Mouse (Mus musculus): ENCODE results near the gene P4ha2. TPM values are rescaled to one million over a fixed set of nuclear protein-coding genes. Genes with fewer than 3 reads are reported as not detected.

The P4ha2 gene
- polyA plus RNA-seq, 1 experiment from 2014 or later, result 4.6 TPM

DNA sequence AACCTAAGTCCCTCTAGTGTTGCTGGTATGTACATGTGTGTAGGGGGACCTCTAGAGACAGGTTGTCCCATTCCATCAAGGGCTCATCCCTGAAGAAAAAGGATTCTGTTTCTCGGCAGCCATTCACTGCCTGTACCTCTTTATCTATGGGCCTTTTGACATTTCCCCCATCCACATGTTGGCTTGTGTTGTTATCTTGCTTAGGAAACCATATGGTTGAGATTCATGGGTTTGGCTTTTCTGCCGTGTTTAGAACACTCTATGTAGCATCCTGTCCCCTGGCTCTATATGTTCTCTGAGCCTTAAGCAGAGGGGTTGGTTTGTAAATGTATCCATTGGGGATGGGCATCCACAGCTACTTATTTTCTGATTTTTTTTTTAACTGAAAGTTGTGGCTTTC, 61.6 kb downstream of the P4ha2 start:
- H3K9me3 ChIP-seq (replicated peaks), result no peaks in the 10 kb centered on the region
- 25% methylated on average over 2 of the region's 2 CpGs for WGBS (ENCODE audit: insufficient replicate concordance)
- no peaks in the 10 kb centered on the region; the same call in 1 of the 2 replicates for H3K27me3 ChIP-seq
- H3K27ac ChIP-seq (replicated peaks), result no peak overlapping the region
- ATAC-seq (ENCODE audit: insufficient read depth), result no peak
- H3K36me3 ChIP-seq (replicated peaks), result no peaks in the 10 kb centered on the region
- no peak overlapping the region for H3K4me3 ChIP-seq (replicated peaks)
- no peak overlapping the region for H3K4me2 ChIP-seq
- no peaks in the 10 kb centered on the region for H3K4me1 ChIP-seq (replicated peaks)
- no peak overlapping the region for H3K9ac ChIP-seq

- H3K9me3 ChIP-seq (replicated peaks), result no peaks in the 10 kb centered on the region
- H3K27me3 ChIP-seq, result no peaks in the 10 kb centered on the region; the same call in 1 of the 2 replicates
- no peak overlapping the region for H3K9ac ChIP-seq
- H3K4me3 ChIP-seq (replicated peaks), result no peak overlapping the region
- H3K27ac ChIP-seq (replicated peaks), result no peak overlapping the region
- H3K4me1 ChIP-seq (replicated peaks), result no peaks in the 10 kb centered on the region
- no peak overlapping the region for H3K4me2 ChIP-seq
- ATAC-seq (ENCODE audit: insufficient read depth), result no peak
- 24% methylated on average over 1 of the region's 1 CpGs for WGBS (ENCODE audit: insufficient replicate concordance)
- H3K36me3 ChIP-seq (replicated peaks), result no peaks in the 10 kb centered on the region
Observed at GRCm38 (mm10) chr11:54162968-54163367, 63.1 kb downstream of the P4ha2 start.

- Histone ChIP-seq H3K9ac (no peak overlapping the region), H3K4me2 (no peak overlapping the region), H3K27ac (replicated peaks) (no peak overlapping the region), H3K4me3 (replicated peaks) (no peak overlapping the region), H3K9me3 (replicated peaks) (no peaks in the 10 kb centered on the region), H3K36me3 (replicated peaks) (no peaks in the 10 kb centered on the region), H3K27me3 (no peaks in the 10 kb centered on the region), H3K4me1 (replicated peaks) (no peaks in the 10 kb centered on the region)
- no peak for ATAC-seq (ENCODE audit: insufficient read depth)
- WGBS (ENCODE audit: insufficient replicate concordance), result 23% methylated on average over 3 of the region's 3 CpGs
Observed at GRCm38 (mm10) chr11:54169432-54170295, 69.8 kb downstream of the P4ha2 start.

- no peak overlapping the region for H3K9ac ChIP-seq
Observed at GRCm38 (mm10) chr11:54171175-54171574, 71.3 kb downstream of the P4ha2 start.

DNA sequence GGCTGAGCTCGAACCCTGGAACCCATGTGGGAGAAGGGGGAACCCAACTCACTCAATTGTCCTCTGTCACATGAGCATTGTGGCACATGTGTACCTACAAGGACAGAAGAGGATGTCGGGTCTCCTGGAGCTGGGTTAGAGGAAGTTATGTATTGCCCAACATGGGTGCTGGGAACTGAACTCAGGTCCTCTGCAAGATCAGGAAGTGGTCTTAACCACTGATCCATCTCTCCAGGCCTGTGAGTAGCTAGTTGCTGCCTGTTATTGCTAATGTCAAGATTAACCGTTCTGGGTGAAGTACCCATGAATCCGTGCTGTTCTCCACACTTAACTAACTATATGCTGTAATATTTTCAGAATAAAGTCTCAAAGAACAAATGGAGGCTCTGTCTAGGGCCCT, 74.3 kb downstream of the P4ha2 start:
- no peaks in the 10 kb centered on the region for H3K36me3 ChIP-seq (replicated peaks)
- H3K4me2 ChIP-seq, result no peak overlapping the region
- no peak overlapping the region for H3K9ac ChIP-seq
- no peak overlapping the region for H3K4me3 ChIP-seq (replicated peaks)
- H3K27me3 ChIP-seq, result no peaks in the 10 kb centered on the region
- no peaks in the 10 kb centered on the region for H3K9me3 ChIP-seq (replicated peaks)
- 51% methylated on average over 4 of the region's 4 CpGs for WGBS (ENCODE audit: insufficient replicate concordance)
- no peak overlapping the region for H3K27ac ChIP-seq (replicated peaks)
- H3K4me1 ChIP-seq (replicated peaks), result no peaks in the 10 kb centered on the region
- ATAC-seq (ENCODE audit: insufficient read depth), result no peak

More at GRCm38 (mm10) chr11:54171175-54171574, 71.3 kb downstream of the P4ha2 start:
- Histone ChIP-seq H3K36me3 (replicated peaks) (no peaks in the 10 kb centered on the region), H3K27me3 (no peaks in the 10 kb centered on the region), H3K4me1 (replicated peaks) (no peaks in the 10 kb centered on the region), H3K4me3 (replicated peaks) (no peak overlapping the region), H3K27ac (replicated peaks) (no peak overlapping the region), H3K9me3 (replicated peaks) (no peaks in the 10 kb centered on the region), H3K4me2 (no peak overlapping the region)
- WGBS (ENCODE audit: insufficient replicate concordance), result 35% methylated on average over 2 of the region's 2 CpGs
- no peak for ATAC-seq (ENCODE audit: insufficient read depth)

DNA sequence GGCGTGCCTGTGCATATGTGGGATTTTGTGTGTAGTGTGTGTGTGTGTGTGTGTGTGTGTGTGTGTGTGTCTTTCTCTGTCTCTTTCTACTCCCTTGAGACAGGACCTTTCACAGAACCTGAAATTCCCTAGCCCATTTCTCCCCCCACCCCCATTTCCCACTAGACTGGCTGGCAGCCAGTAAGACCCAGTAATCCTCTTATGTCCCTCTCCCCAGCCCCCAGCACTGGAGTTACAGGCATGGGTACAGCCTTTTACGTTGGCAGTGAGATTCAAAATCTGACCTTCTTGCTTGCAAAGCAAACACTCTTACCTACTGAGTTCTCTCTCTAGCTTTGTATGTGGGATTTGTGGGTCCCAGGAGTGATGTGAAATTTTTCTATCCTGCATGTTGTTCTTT, 75.0 kb downstream of the P4ha2 start:
- Histone ChIP-seq H3K4me3 (replicated peaks) (no peak overlapping the region), H3K27me3 (no peaks in the 10 kb centered on the region), H3K27ac (replicated peaks) (no peak overlapping the region), H3K9ac (no peak overlapping the region), H3K9me3 (replicated peaks) (no peaks in the 10 kb centered on the region), H3K4me2 (no peak overlapping the region), H3K36me3 (replicated peaks) (no peaks in the 10 kb centered on the region), H3K4me1 (replicated peaks) (no peaks in the 10 kb centered on the region)
- WGBS (ENCODE audit: insufficient replicate concordance), result 52% methylated on average over 2 of the region's 2 CpGs
- ATAC-seq (ENCODE audit: insufficient read depth), result no peak

Other genes with a start within 250 kb of the P4ha2 start
- gene Gm12216, start 240.8 kb upstream of the P4ha2 start, polyA plus RNA-seq (2015; fragmentation: Nextera tagmentation; extraction: Ambion mirVana), result not detected in 2 replicates
- gene Slc22a5, start 208.4 kb upstream of the P4ha2 start, polyA plus RNA-seq (2015; fragmentation: Nextera tagmentation; extraction: Ambion mirVana), result 1.9 and 2.3 TPM in 2 replicates
- gene Slc22a21, start 119.8 kb upstream of the P4ha2 start, polyA plus RNA-seq (2015; fragmentation: Nextera tagmentation; extraction: Ambion mirVana), result 1.1 and 1.8 TPM in 2 replicates
- 36.7 and 38.0 TPM in 2 replicates for gene Slc22a4, start 72.0 kb upstream of the P4ha2 start, polyA plus RNA-seq (2015; fragmentation: Nextera tagmentation; extraction: Ambion mirVana)
- 3.9 and 4.0 TPM in 2 replicates for gene Pdlim4, start 31.1 kb upstream of the P4ha2 start, polyA plus RNA-seq (2015; fragmentation: Nextera tagmentation; extraction: Ambion mirVana)
- gene Csf2, start 149.6 kb downstream of the P4ha2 start, polyA plus RNA-seq (2015; fragmentation: Nextera tagmentation; extraction: Ambion mirVana), result not detected in 2 replicates
- gene Il3, start 167.2 kb downstream of the P4ha2 start, polyA plus RNA-seq (2015; fragmentation: Nextera tagmentation; extraction: Ambion mirVana), result not detected in 2 replicates
- 0.64 and 1.3 TPM in 2 replicates for gene Acsl6, start 203.7 kb downstream of the P4ha2 start, polyA plus RNA-seq (2015; fragmentation: Nextera tagmentation; extraction: Ambion mirVana)

All from liver, embryonic 15.5 days (tissue).